9 mouse cellular contexts compared by ENCODE assay signal in the genomic region with DNA sequence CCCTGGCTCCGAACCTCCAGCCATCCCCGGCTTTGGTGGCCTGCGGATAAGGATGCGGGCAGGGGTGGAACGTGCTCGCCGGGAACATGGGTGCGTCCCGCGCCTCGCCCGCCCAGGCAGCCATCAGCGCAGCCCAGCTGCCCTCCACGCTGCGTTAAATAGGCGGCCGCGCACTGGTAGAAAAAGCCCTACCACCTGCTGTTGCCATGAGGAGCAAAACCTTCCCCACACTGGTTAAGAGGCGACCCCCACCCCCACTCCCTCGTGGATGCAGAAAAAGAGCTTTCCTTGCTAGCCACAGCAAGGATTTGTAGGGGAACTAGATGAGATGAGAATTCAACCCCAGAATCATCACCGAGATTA. TPM values are rescaled to one million over a fixed set of nuclear protein-coding genes. Genes with fewer than 3 reads are reported as not detected.
DNase-seq lines count a peak whose midpoint lies in the region; ATAC-seq and TF ChIP-seq lines count a peak whose summit lies in the region.
"Not testable (repeated sequence)": the region's sequence is repeated elsewhere in the genome, so short reads cannot be mapped to it uniquely, and the experiment has no call there.
"Had no signal": no experiment of that assay in that cellular context is flagged by ENCODE, and none has a peak within 500 bp of the region (broad histone marks: within the 10 kb centered on the region; RNA-seq: fewer than 3 reads in every experiment).

A gene (minus strand): TSS at position 285 of the 363 bp plus-strand sequence.

- peak within 1 kb of the TSS; percentile 70 for H3K4me2 ChIP-seq in forebrain, embryonic 11.5 days (ENCODE audit: low read depth, low read length, severe bottlenecking)
- H3K4me2 ChIP-seq in heart, embryonic 16.5 days (ENCODE audit: low read depth, low read length) = peak within 1 kb of the TSS; percentile 82
- peak within 1 kb of the TSS; percentile 84 for H3K4me2 ChIP-seq in intestine, embryonic 16.5 days (ENCODE audit: low read depth, low read length)
- H3K4me2 ChIP-seq in limb, embryonic 14.5 days (replicated peaks; ENCODE audit: low read depth, low read length, severe bottlenecking) = peak within 1 kb of the TSS; percentile 76
- peak within 1 kb of the TSS; percentile 58 for H3K4me2 ChIP-seq in neural tube, embryonic 13.5 days

- H3K27me3 ChIP-seq in forebrain, embryonic 11.5 days (ENCODE audit: control insufficient read depth, insufficient read depth, low read length); heart, embryonic 16.5 days (ENCODE audit: control insufficient read depth, insufficient read depth, low read length); intestine, embryonic 16.5 days (replicated peaks; ENCODE audit: control insufficient read depth, insufficient read depth, low read length); limb, embryonic 14.5 days (ENCODE audit: control insufficient read depth, insufficient read depth, low read length); neural tube, embryonic 13.5 days; thymus, adult 2 months (ENCODE audit: control insufficient read depth, insufficient read depth, low read length): not testable (repeated sequence)
- peaks cover 19% of the 10 kb centered on the region for H3K27me3 ChIP-seq in megakaryocyte, embryonic 14.5 days (replicated peaks)

- H3K4me1 ChIP-seq in brown adipose tissue, adult 24 weeks (ENCODE audit: control insufficient read depth, insufficient read depth, insufficient read length, low read length); forebrain, embryonic 11.5 days (replicated peaks; ENCODE audit: control insufficient read depth, insufficient read depth, low read length); heart, embryonic 16.5 days (ENCODE audit: control insufficient read depth, insufficient read depth, low read length); intestine, embryonic 16.5 days (ENCODE audit: control insufficient read depth, insufficient read depth, low read length); limb, embryonic 14.5 days (ENCODE audit: control insufficient read depth, insufficient read depth, low read length); thymus, adult 2 months (replicated peaks; ENCODE audit: control insufficient read depth, insufficient read depth, low read length): not testable (repeated sequence)
- peaks cover 11% of the 10 kb centered on the region for H3K4me1 ChIP-seq in megakaryocyte, embryonic 14.5 days
- H3K4me1 ChIP-seq in neural tube, embryonic 13.5 days (replicated peaks) = peaks cover 11% of the 10 kb centered on the region; the same call in 1 of the 2 replicates

- TF ChIP-seq CTCF in thymus, adult 2 months (IDR thresholded peaks at IDR 0.05; ENCODE audit: borderline replicate concordance, control insufficient read depth, extremely low read depth, insufficient read depth, low read length, poor library complexity) = not testable (repeated sequence)

- H3K9me3 ChIP-seq in forebrain, embryonic 11.5 days (ENCODE audit: control insufficient read depth, low read length); heart, embryonic 16.5 days (replicated peaks; ENCODE audit: control insufficient read depth, low read length); intestine, embryonic 16.5 days (ENCODE audit: control insufficient read depth, low read length); limb, embryonic 14.5 days (ENCODE audit: control insufficient read depth, low read length); megakaryocyte, embryonic 14.5 days; neural tube, embryonic 13.5 days: not testable (repeated sequence)

- peak; percentile 56 for DNase-seq in forebrain, embryonic 11.5 days (ENCODE audit: low spot score)
- DNase-seq in limb, embryonic 14.5 days (ENCODE audit: low spot score); thymus, adult 2 months: not testable (repeated sequence)

- peak within 1 kb of the TSS; percentile 44; the same call in 1 of the 2 replicates for H3K4me3 ChIP-seq in brown adipose tissue, adult 24 weeks (ENCODE audit: insufficient read depth, low read depth, low read length)
- peak within 1 kb of the TSS; percentile 35 for H3K4me3 ChIP-seq in forebrain, embryonic 11.5 days (ENCODE audit: low read depth, low read length)
- H3K4me3 ChIP-seq in heart, embryonic 16.5 days (ENCODE audit: low read length) = peak within 1 kb of the TSS; percentile 57
- peak within 1 kb of the TSS; percentile 53 for H3K4me3 ChIP-seq in intestine, embryonic 16.5 days (ENCODE audit: low read length)
- H3K4me3 ChIP-seq in limb, embryonic 14.5 days (replicated peaks; ENCODE audit: low read length) = peak within 1 kb of the TSS; percentile 42
- peak within 1 kb of the TSS; percentile 87 for H3K4me3 ChIP-seq in megakaryocyte, embryonic 14.5 days (replicated peaks)
- peak within 1 kb of the TSS; percentile 41 for H3K4me3 ChIP-seq in neural tube, embryonic 13.5 days
- peak within 1 kb of the TSS; percentile 24 for H3K4me3 ChIP-seq in thymus, adult 2 months (ENCODE audit: control insufficient read depth, insufficient read depth, low read length)

- H3K36me3 ChIP-seq in forebrain, embryonic 11.5 days (ENCODE audit: control insufficient read depth, insufficient read depth, low read length); heart, embryonic 16.5 days (ENCODE audit: control insufficient read depth, insufficient read depth); intestine, embryonic 16.5 days (ENCODE audit: control insufficient read depth, insufficient read depth, low read length); limb, embryonic 14.5 days (ENCODE audit: control insufficient read depth, insufficient read depth, low read length); megakaryocyte, embryonic 14.5 days (replicated peaks; ENCODE audit: low read length); neural tube, embryonic 13.5 days; thymus, adult 2 months (ENCODE audit: control insufficient read depth, insufficient read depth, low read length): not testable (repeated sequence)

- not testable (repeated sequence) for TF ChIP-seq POLR2A in limb, embryonic 14.5 days (IDR thresholded peaks at IDR 0.05; ENCODE audit: borderline replicate concordance, extremely low read depth, insufficient read depth, insufficient read length); thymus, adult 2 months (IDR thresholded peaks at IDR 0.05; ENCODE audit: control insufficient read depth, extremely low read depth, insufficient read depth, low read length, poor library complexity)

- peak within 1 kb of the TSS; percentile 45 for H3K9ac ChIP-seq in forebrain, embryonic 11.5 days (ENCODE audit: low read length)
- peak within 1 kb of the TSS; percentile 47 for H3K9ac ChIP-seq in heart, embryonic 16.5 days (ENCODE audit: low read length)
- H3K9ac ChIP-seq in intestine, embryonic 16.5 days (ENCODE audit: low read depth, low read length) = peak within 1 kb of the TSS; percentile 56; the same call in 1 of the 2 replicates
- H3K9ac ChIP-seq in limb, embryonic 14.5 days (ENCODE audit: low read depth, low read length, severe bottlenecking) = peak within 1 kb of the TSS; percentile 52
- H3K9ac ChIP-seq in neural tube, embryonic 13.5 days = peak within 1 kb of the TSS; percentile 65

- peak; percentile 52 for ATAC-seq in forebrain, embryonic 11.5 days (replicated peaks; ENCODE audit: low FRiP score)
- ATAC-seq in heart, embryonic 16.5 days (replicated peaks; ENCODE audit: extremely low read depth, insufficient read depth, low FRiP score) = not testable (repeated sequence)
- peak; percentile 70 for ATAC-seq in intestine, embryonic 16.5 days
- ATAC-seq in limb, embryonic 14.5 days (ENCODE audit: low FRiP score, low read depth) = peak; percentile 50; the same call in 1 of the 2 replicates
- peak; percentile 49 for ATAC-seq in neural tube, embryonic 13.5 days (ENCODE audit: low read depth)

- 11% methylated on average over 14 of the region's 21 CpGs for WGBS in forebrain, embryonic 11.5 days
- WGBS in heart, embryonic 16.5 days = 14% methylated on average over 18 of the region's 21 CpGs
- 10% methylated on average over 20 of the region's 21 CpGs for WGBS in intestine, embryonic 16.5 days
- WGBS in limb, embryonic 14.5 days = 9% methylated on average over 17 of the region's 21 CpGs
- WGBS in neural tube, embryonic 13.5 days = 6% methylated on average over 17 of the region's 21 CpGs
- WGBS in thymus, adult 2 months = 22% methylated on average over 20 of the region's 21 CpGs

- H3K27ac ChIP-seq in brown adipose tissue, adult 24 weeks (replicated peaks; ENCODE audit: low read depth, low read length); forebrain, embryonic 11.5 days (ENCODE audit: low read depth, low read length); heart, embryonic 16.5 days (ENCODE audit: low read length); intestine, embryonic 16.5 days (ENCODE audit: low read length); limb, embryonic 14.5 days (replicated peaks; ENCODE audit: low read depth, low read length); neural tube, embryonic 13.5 days (replicated peaks); thymus, adult 2 months (ENCODE audit: control insufficient read depth, insufficient read depth, low read length): not testable (repeated sequence)

RNA-seq across cellular contexts. Expression of the gene that starts here (rescaled TPM):
- polyA plus RNA-seq in brown adipose tissue, adult 24 weeks (2012; ENCODE audit: insufficient read depth, insufficient read length, missing spikeins) = not detected in 2 replicates
- polyA plus RNA-seq in forebrain, embryonic 11.5 days (2014; fragmentation: Nextera tagmentation; extraction: Ambion mirVana) = 0.36 and 0.63 TPM in 2 replicates
- polyA plus RNA-seq in heart, embryonic 16.5 days (2015; fragmentation: Nextera tagmentation; extraction: Ambion mirVana) = 0.12 TPM in 1 of 2 replicates, not detected in the other
- polyA plus RNA-seq in intestine, embryonic 16.5 days (2015; fragmentation: Nextera tagmentation; extraction: Ambion mirVana) = 0.09 TPM in 1 of 2 replicates, not detected in the other
- polyA plus RNA-seq in limb, embryonic 14.5 days (2012; rRNA removed) = 0.54 and 0.61 TPM in 2 replicates
- polyA plus RNA-seq in limb, embryonic 14.5 days (2014; fragmentation: Nextera tagmentation; extraction: Ambion mirVana) = 0.72 and 0.84 TPM in 2 replicates
- not detected in 2 replicates for polyA plus RNA-seq in megakaryocyte, embryonic 14.5 days (2012; ENCODE audit: insufficient read depth, low replicate concordance)
- 3.8 and 5.9 TPM in 2 replicates for polyA plus RNA-seq in neural tube, embryonic 13.5 days (2015; fragmentation: Nextera tagmentation; extraction: Ambion mirVana)
- 0.66 and 1.2 TPM in 2 replicates for polyA plus RNA-seq in thymus, adult 2 months (2012; rRNA removed)
- polyA plus RNA-seq: CD4-positive, CD25-positive, alpha-beta regulatory T cell, adult 4 months had no signal

Comparison
In these comparisons a context has a peak if more than half of its experiments do, and no peak if none do; other contexts are left out.
1. Peak in DNase-seq, ATAC-seq, H3K4me3 ChIP-seq, H3K9ac ChIP-seq and H3K4me2 ChIP-seq in forebrain, embryonic 11.5 days; RNA of the gene not detected or under 1 TPM.
2. Peak in ATAC-seq, H3K4me3 ChIP-seq, H3K9ac ChIP-seq and H3K4me2 ChIP-seq in intestine, embryonic 16.5 days; RNA of the gene not detected or under 1 TPM.
3. Peak in ATAC-seq, H3K4me3 ChIP-seq, H3K9ac ChIP-seq and H3K4me2 ChIP-seq in limb, embryonic 14.5 days; RNA of the gene not detected or under 1 TPM.
4. H3K4me3 ChIP-seq: peak in every context shown above with its lines; median percentile 87 in megakaryocyte, embryonic 14.5 days; 57 in heart, embryonic 16.5 days; 53 in intestine, embryonic 16.5 days; 44 in brown adipose tissue, adult 24 weeks; 42 in limb, embryonic 14.5 days; 41 in neural tube, embryonic 13.5 days; 35 in forebrain, embryonic 11.5 days; 24 in thymus, adult 2 months.